Mouse (Mus musculus) cerebellum, postnatal 4 days (tissue): ENCODE data around the gene Pias1.

Experiments
- DNase-seq, 2 experiments: peaks; one replicate each; pipeline ENCODE4 v3.0.0; 2022; ENCODE audit warnings: low spot score in 2 of 2, mixed read lengths in 1 of 2

The Pias1 gene

GRCm38 (mm10) chr9:62987824-62988223 lies at the start of gene Pias1:
Pias1 (minus strand) TSS chr9:62987924.
- DNase-seq, result no peak

- DNase-seq, result no peak
These were observed 47.7 kb upstream of the Pias1 start for GRCm38 (mm10) chr9:63035431-63035830.

- DNase-seq, result peak in 1 of 2 experiments; percentile 8
These were observed 43.5 kb upstream of the Pias1 start for GRCm38 (mm10) chr9:63031011-63031782.

- no peak for DNase-seq
These were observed 34.8 kb upstream of the Pias1 start for GRCm38 (mm10) chr9:63022486-63022885.

GRCm38 (mm10) chr9:63007371-63007770 lies 19.6 kb upstream of the Pias1 start:
- DNase-seq, result no peak

- DNase-seq, result no peak
These were observed 18.5 kb upstream of the Pias1 start for GRCm38 (mm10) chr9:63006081-63006820.

- DNase-seq, result no peak
These were observed 10.8 kb upstream of the Pias1 start for GRCm38 (mm10) chr9:62998561-62998960.

- no peak for DNase-seq
These were observed 9.9 kb upstream of the Pias1 start for GRCm38 (mm10) chr9:62997626-62998025.

GRCm38 (mm10) chr9:62995186-62995585 lies 7.5 kb upstream of the Pias1 start:
- DNase-seq, result no peak

GRCm38 (mm10) chr9:62990134-62990533 lies 2.4 kb upstream of the Pias1 start:
- no peak for DNase-seq

- DNase-seq, result peak; percentile 97
These were observed 6.9 kb downstream of the Pias1 start for GRCm38 (mm10) chr9:62980777-62981202.

GRCm38 (mm10) chr9:62980162-62980776 lies 7.5 kb downstream of the Pias1 start:
- peak in 1 of 2 experiments; percentile 43 for DNase-seq

GRCm38 (mm10) chr9:62979461-62980161 lies 8.1 kb downstream of the Pias1 start:
- no peak for DNase-seq

- DNase-seq, result no peak
These were observed 10.6 kb downstream of the Pias1 start for GRCm38 (mm10) chr9:62977152-62977551.

GRCm38 (mm10) chr9:62975830-62976229 lies 11.9 kb downstream of the Pias1 start:
- no peak for DNase-seq

GRCm38 (mm10) chr9:62974439-62974838 lies 13.3 kb downstream of the Pias1 start:
- peak in 1 of 2 experiments; percentile 22 for DNase-seq

- peak in 1 of 2 experiments; percentile 2 for DNase-seq
These were observed 15.5 kb downstream of the Pias1 start for GRCm38 (mm10) chr9:62972073-62972745.

GRCm38 (mm10) chr9:62970345-62970744 lies 17.4 kb downstream of the Pias1 start:
- DNase-seq, result no peak

GRCm38 (mm10) chr9:62966018-62966417 lies 21.7 kb downstream of the Pias1 start:
- no peak for DNase-seq

GRCm38 (mm10) chr9:62952713-62953112 lies 35.0 kb downstream of the Pias1 start:
- DNase-seq, result no peak

GRCm38 (mm10) chr9:62945346-62945745 lies 42.4 kb downstream of the Pias1 start:
- no peak for DNase-seq
